Mouse (Mus musculus) heart, adult 2 months (tissue): ENCODE measurements around the gene Tmem131l. TPM values are rescaled to one million over a fixed set of nuclear protein-coding genes. Genes with fewer than 3 reads are reported as not detected.

Experiments used
- DNase-seq, 2 experiments: peaks; one replicate each; pipeline ENCODE4 v3.0.0; 2021
- H3K27ac ChIP-seq: fragments of 200-600 bp; 2 replicates; pipeline ENCODE4 v1.8.1; 2022
- H3K27me3 ChIP-seq: fragments of 200-500 bp; 2 replicates; pipeline ENCODE4 v1.6.1; 2012; ENCODE audit warnings: mild to moderate bottlenecking, low read length, inconsistent platforms, mixed read lengths; ENCODE audit not compliant: control insufficient read depth, insufficient read depth
- H3K36me3 ChIP-seq: fragments of 200-500 bp; 2 replicates; pipeline ENCODE4 v1.6.1; 2012; ENCODE audit warnings: low read length, inconsistent platforms; ENCODE audit not compliant: control insufficient read depth, insufficient read depth
- H3K4me1 ChIP-seq: fragments of 200-500 bp; 2 replicates; pipeline ENCODE4 v1.6.1; 2011; ENCODE audit warnings: low read length; ENCODE audit not compliant: control insufficient read depth, insufficient read depth
- H3K4me3 ChIP-seq: fragments of 200-600 bp; 2 replicates; pipeline ENCODE4 v1.8.1; 2022
- H3K79me2 ChIP-seq: fragments of 200-500 bp; replicated peaks from 2 replicates; pipeline ENCODE4 v1.6.1; 2012; ENCODE audit warnings: mild to moderate bottlenecking, inconsistent platforms, low read length, moderate library complexity, mixed read lengths; ENCODE audit not compliant: control insufficient read depth, insufficient read depth
- H3K9ac ChIP-seq: fragments of 200-500 bp; 2 replicates; pipeline ENCODE4 v1.6.1; 2012; ENCODE audit warnings: low read depth, mild to moderate bottlenecking, control low read depth, inconsistent platforms, low read length, mixed read lengths
- CTCF ChIP-seq: fragments of 200-600 bp; IDR thresholded peaks from 2 replicates; pipeline ENCODE4 v1.8.1; 2022; ENCODE audit warnings: antibody characterized with exemption, mild to moderate bottlenecking, moderate library complexity
- EP300 ChIP-seq: fragments of 200-500 bp; IDR thresholded peaks from 2 replicates; pipeline ENCODE4 v1.6.1; 2011; ENCODE audit warnings: low read depth, low read length, control low read depth; ENCODE audit not compliant: insufficient read depth
- POLR2A ChIP-seq: fragments of 200-500 bp; IDR thresholded peaks from 2 replicates; pipeline ENCODE4 v1.6.1; 2011; ENCODE audit warnings: mild to moderate bottlenecking, low read depth, low read length, control low read depth; ENCODE audit not compliant: insufficient read depth
- WGBS: fragments of 180-500 bp; shearing (Covaris S2); methylation state at CpG from one replicate; pipeline ENCODE4 v1.1.7; 2018; 5-methylcytosine and 5-hydroxymethylcytosine counted together
- intact Hi-C: fragments of 180-260 bp; cut with DNase I; formaldehyde crosslinking; loops from one replicate; pipeline ENCODE4 v1.15.1; 2025
- polyA plus RNA-seq: library from polyadenylated mRNA; depleted of rRNA; stranded (reverse); fragments of >200 nt; gene quantifications from 2 replicates; pipeline ENCODE4 v1.2.3, GENCODE M21; 2012
- total RNA-seq, 2 experiments: library from RNA; stranded (reverse); gene quantifications; 2 replicates each; pipeline ENCODE4 v1.2.3; 2021

Tmem131l gene
- total and polyA plus RNA-seq, 3 experiments, result 17.3 to 23.4 (median 22.0) TPM

GRCm38 (mm10) chr3:83948801-83949200 is 91.2 kb downstream of the Tmem131l start:
- no peak overlapping the region for H3K9ac ChIP-seq
- no peak overlapping the region for H3K4me3 ChIP-seq
- TF ChIP-seq CTCF, result no peak
- no peak for TF ChIP-seq POLR2A
- TF ChIP-seq EP300, result no peak
- no peaks in the 10 kb centered on the region for H3K27me3 ChIP-seq
- intact Hi-C loops, result loop anchor here (10.0 kb wide), 2 partner anchors 206 to 366 kb away; partner anchors contain the start of gene Mnd1
- no peaks in the 10 kb centered on the region for H3K79me2 ChIP-seq
- H3K36me3 ChIP-seq, result 0 out of 2 replicates have a peak, but pooled peaks cover 3% of the 10 kb centered on the region
- WGBS, result 83% methylated on average over 4 of the region's 4 CpGs
- H3K27ac ChIP-seq, result no peak overlapping the region
- DNase-seq, result no peak
- peaks cover 2% of the 10 kb centered on the region for H3K4me1 ChIP-seq

- Histone ChIP-seq H3K9ac (no peak overlapping the region), H3K79me2 (no peaks in the 10 kb centered on the region), H3K4me1 (peaks cover 2% of the 10 kb centered on the region), H3K36me3 (0 out of 2 replicates have a peak, but pooled peaks cover 3% of the 10 kb centered on the region), H3K27me3 (no peaks in the 10 kb centered on the region), H3K4me3 (no peak overlapping the region), H3K27ac (no peak overlapping the region)
- TF ChIP-seq POLR2A (no peak), CTCF (no peak), EP300 (no peak)
- no peak for DNase-seq
- 58% methylated on average over 8 of the region's 8 CpGs for WGBS
- intact Hi-C loops, result loop anchor here (1.0 to 10.0 kb wide), 3 partner anchors 177 to 367 kb away; partner anchors contain the start of gene Mnd1
Measured at GRCm38 (mm10) chr3:83947476-83948245, 92.3 kb downstream of the Tmem131l start.

- intact Hi-C loops, result loop anchor here (1.0 to 10.0 kb wide), 3 partner anchors 177 to 368 kb away; partner anchors contain the start of gene Mnd1
- DNase-seq, result no peak
Measured at GRCm38 (mm10) chr3:83946848-83947247, 93.1 kb downstream of the Tmem131l start.

GRCm38 (mm10) chr3:83943691-83944090 is 96.3 kb downstream of the Tmem131l start:
- Histone ChIP-seq H3K79me2 (no peaks in the 10 kb centered on the region), H3K27me3 (no peaks in the 10 kb centered on the region), H3K36me3 (peaks cover 3% of the 10 kb centered on the region; the same call in 1 of the 2 replicates), H3K27ac (no peak overlapping the region), H3K4me3 (no peak overlapping the region), H3K4me1 (peaks cover 2% of the 10 kb centered on the region), H3K9ac (no peak overlapping the region)
- 97% methylated on average over 2 of the region's 2 CpGs for WGBS
- TF ChIP-seq POLR2A (no peak), EP300 (no peak), CTCF (no peak)
- intact Hi-C loops, result loop anchor here (10.0 kb wide), 2 partner anchors 211 to 371 kb away; partner anchors contain the start of gene Mnd1
- no peak for DNase-seq

More at GRCm38 (mm10) chr3:83946848-83947247, 93.1 kb downstream of the Tmem131l start:
- TF ChIP-seq POLR2A (no peak), CTCF (peak; percentile 85)
- Histone ChIP-seq H3K27ac (no peak overlapping the region), H3K27me3 (no peaks in the 10 kb centered on the region), H3K36me3 (0 out of 2 replicates have a peak, but pooled peaks cover 3% of the 10 kb centered on the region), H3K9ac (no peak overlapping the region), H3K4me3 (no peak overlapping the region), H3K79me2 (no peaks in the 10 kb centered on the region), H3K4me1 (peaks cover 2% of the 10 kb centered on the region)
- 58% methylated on average over 1 of the region's 1 CpGs for WGBS

GRCm38 (mm10) chr3:83943212-83943611 is 96.8 kb downstream of the Tmem131l start:
- H3K9ac ChIP-seq, result no peak overlapping the region
- no peak overlapping the region for H3K4me3 ChIP-seq
- H3K4me1 ChIP-seq, result peaks cover 2% of the 10 kb centered on the region
- no peak for TF ChIP-seq EP300
- TF ChIP-seq CTCF, result no peak
- TF ChIP-seq POLR2A, result no peak
- no peaks in the 10 kb centered on the region for H3K79me2 ChIP-seq
- H3K36me3 ChIP-seq, result peaks cover 3% of the 10 kb centered on the region; the same call in 1 of the 2 replicates
- 85% methylated on average over 4 of the region's 4 CpGs for WGBS
- H3K27me3 ChIP-seq, result no peaks in the 10 kb centered on the region
- H3K27ac ChIP-seq, result no peak overlapping the region
- intact Hi-C loops, result loop anchor here (10.0 kb wide), 2 partner anchors 212 to 372 kb away; partner anchors contain the start of gene Mnd1
- no peak for DNase-seq

GRCm38 (mm10) chr3:83941921-83942320 is 98.1 kb downstream of the Tmem131l start:
- Histone ChIP-seq H3K79me2 (no peaks in the 10 kb centered on the region), H3K27ac (no peak overlapping the region), H3K36me3 (no peaks in the 10 kb centered on the region; the same call in 1 of the 2 replicates), H3K9ac (no peak overlapping the region), H3K4me3 (no peak overlapping the region), H3K4me1 (no peaks in the 10 kb centered on the region), H3K27me3 (no peaks in the 10 kb centered on the region)
- TF ChIP-seq CTCF (no peak), POLR2A (no peak), EP300 (no peak)
- intact Hi-C loops, result loop anchor here (10.0 kb wide), 2 partner anchors 213 to 373 kb away; partner anchors contain the start of gene Mnd1
- DNase-seq, result no peak
- WGBS, result 65% methylated on average over 4 of the region's 4 CpGs
